Mouse (Mus musculus) liver, postnatal 0 days (tissue): ENCODE data around the gene Cinp.

Experiments used
- CTCF ChIP-seq: sonication (generic); IDR thresholded peaks from 2 replicates; pipeline ENCODE4 v1.5.1; 2016; ENCODE audit warnings: antibody characterized with exemption, low read depth
- EP300 ChIP-seq: IDR thresholded peaks from 2 replicates; pipeline ENCODE4 v1.6.1; 2016; ENCODE audit warnings: antibody characterized with exemption, low read depth, mild to moderate bottlenecking

DNA sequence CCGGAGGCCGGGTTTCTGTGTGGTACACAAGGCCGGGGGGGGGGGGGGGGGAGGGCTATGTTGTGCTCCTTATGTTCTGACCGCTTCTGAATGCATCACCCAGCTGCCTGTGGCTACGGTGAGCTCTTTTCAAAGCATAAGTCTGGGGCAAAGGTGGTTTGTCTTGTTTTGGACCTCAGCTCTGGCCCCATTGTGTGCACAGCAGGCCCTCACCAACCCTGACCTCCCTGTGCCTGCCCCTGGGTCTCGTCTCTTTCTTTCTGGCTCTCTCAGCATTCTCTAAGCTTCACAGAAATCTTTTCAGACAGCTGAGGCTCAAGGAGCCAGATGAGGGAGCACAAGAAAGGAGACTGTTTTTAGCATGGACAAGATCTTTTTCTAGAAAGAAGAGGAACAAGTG, 23.4 kb downstream of the Cinp start:
- TF ChIP-seq CTCF (no peak), EP300 (no peak)
